In the genomic region with DNA sequence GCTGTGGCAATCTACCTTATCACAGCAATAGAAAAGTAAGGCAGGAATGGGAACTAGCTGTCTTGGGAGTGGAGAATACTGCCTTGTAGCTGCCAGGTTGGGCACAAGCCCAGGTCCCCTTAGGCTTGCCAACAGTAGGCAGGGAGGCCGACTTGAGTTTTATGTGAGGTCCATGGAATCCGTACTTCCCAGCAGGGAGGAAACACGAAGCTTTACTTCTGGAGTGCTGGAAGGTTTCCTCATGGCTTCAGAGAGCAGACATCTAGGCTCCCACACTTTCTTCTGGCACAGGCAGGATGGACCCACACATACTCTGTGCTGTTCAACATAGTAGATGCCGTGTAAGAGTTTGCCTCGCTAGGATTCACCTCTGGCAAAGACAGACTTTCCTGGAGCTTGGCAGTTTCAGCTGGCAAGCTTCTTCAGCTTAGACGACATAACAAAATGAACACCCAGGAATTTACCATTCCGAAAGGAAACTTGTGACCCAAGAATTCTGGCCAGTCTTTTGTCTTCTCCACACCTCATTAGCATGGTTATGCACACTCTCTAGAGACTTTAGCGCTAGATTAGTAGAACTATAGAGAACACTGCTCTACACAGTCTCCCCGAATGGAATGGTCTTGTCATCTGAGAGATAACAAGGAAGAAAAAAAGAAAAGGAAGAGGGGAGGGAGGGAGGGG, we compare ENCODE assay signal across 12 mouse cellular contexts.
A peak's percentile ranks its signal among the peaks of the same experiment; 100 is the strongest.
DNase-seq lines count a peak whose midpoint lies in the region; ATAC-seq lines count a peak whose summit lies in the region.
"Had no signal": no experiment of that assay in that cellular context is flagged by ENCODE, and none has a peak within 500 bp of the region (broad histone marks: within the 10 kb centered on the region; RNA-seq: fewer than 3 reads in every experiment).

No protein-coding gene starts in this region.

- H3K27me3 ChIP-seq in heart, embryonic 10.5 days (ENCODE audit: insufficient read depth, poor library complexity, severe bottlenecking): no peaks in the 10 kb centered on the region
- no peaks in the 10 kb centered on the region for H3K27me3 ChIP-seq in neural tube, embryonic 14.5 days (ENCODE audit: control insufficient read depth, insufficient read depth, low read length)
- H3K27me3 ChIP-seq in limb, embryonic 13.5 days: no peaks in the 10 kb centered on the region
- no peaks in the 10 kb centered on the region for H3K27me3 ChIP-seq in embryonic facial prominence, embryonic 10.5 days (replicated peaks; ENCODE audit: low read depth, poor library complexity, severe bottlenecking)
- H3K27me3 ChIP-seq in heart, embryonic 11.5 days (ENCODE audit: control insufficient read depth, insufficient read depth, low read length): no peaks in the 10 kb centered on the region
- H3K27me3 ChIP-seq: midbrain, embryonic 13.5 days had no signal

- peak; percentile 89 for DNase-seq in heart, adult 11 months
- DNase-seq in heart, embryonic 10.5 days (ENCODE audit: low spot score): no peak
- no peak for DNase-seq in neural tube, embryonic 10.5 days (ENCODE audit: extremely low spot score, low spot score)
- DNase-seq in cerebellum, adult 18-20 months: peak; percentile 42 to 52
- no peak for DNase-seq in embryonic facial prominence, embryonic 10.5 days (ENCODE audit: low spot score)
- DNase-seq: heart, postnatal 36 days; thymus, adult 2 months had no signal

- 83% methylated on average over 9 of the region's 9 CpGs for WGBS in heart, embryonic 10.5 days
- WGBS in neural tube, embryonic 14.5 days: 58% methylated on average over 9 of the region's 9 CpGs
- 77% methylated on average over 9 of the region's 9 CpGs for WGBS in limb, embryonic 13.5 days
- WGBS in embryonic facial prominence, embryonic 10.5 days: 89% methylated on average over 9 of the region's 9 CpGs
- 77% methylated on average over 9 of the region's 9 CpGs for WGBS in heart, embryonic 11.5 days (ENCODE audit: insufficient replicate concordance)

- no peak overlapping the region for H3K4me3 ChIP-seq in heart, embryonic 10.5 days
- H3K4me3 ChIP-seq in neural tube, embryonic 14.5 days (ENCODE audit: low read depth, low read length): no peak overlapping the region
- no peak overlapping the region for H3K4me3 ChIP-seq in limb, embryonic 13.5 days
- no peak overlapping the region for H3K4me3 ChIP-seq in embryonic facial prominence, embryonic 10.5 days
- H3K4me3 ChIP-seq in heart, embryonic 11.5 days (ENCODE audit: low read depth, low read length): no peak overlapping the region
- H3K4me3 ChIP-seq: layer of hippocampus, adult 2 months; midbrain, embryonic 13.5 days had no signal

- H3K9me3 ChIP-seq in heart, embryonic 10.5 days: no peaks in the 10 kb centered on the region
- H3K9me3 ChIP-seq in neural tube, embryonic 14.5 days (ENCODE audit: control insufficient read depth, low read length): no peaks in the 10 kb centered on the region
- peaks cover 8% of the 10 kb centered on the region; the same call in 1 of the 2 replicates for H3K9me3 ChIP-seq in limb, embryonic 13.5 days
- no peaks in the 10 kb centered on the region; the same call in 1 of the 2 replicates for H3K9me3 ChIP-seq in embryonic facial prominence, embryonic 10.5 days
- H3K9me3 ChIP-seq in heart, embryonic 11.5 days (replicated peaks; ENCODE audit: control insufficient read depth, low read length): no peaks in the 10 kb centered on the region
- H3K9me3 ChIP-seq: midbrain, embryonic 13.5 days had no signal

- H3K9ac ChIP-seq in neural tube, embryonic 14.5 days (replicated peaks; ENCODE audit: low read depth, low read length): no peak overlapping the region
- no peak overlapping the region for H3K9ac ChIP-seq in limb, embryonic 13.5 days
- no peak overlapping the region for H3K9ac ChIP-seq in heart, embryonic 11.5 days (ENCODE audit: low read depth, low read length)
- H3K9ac ChIP-seq: midbrain, embryonic 13.5 days had no signal

- H3K27ac ChIP-seq in heart, embryonic 10.5 days: no peak overlapping the region
- no peak overlapping the region for H3K27ac ChIP-seq in neural tube, embryonic 14.5 days (ENCODE audit: low read depth, low read length)
- no peak overlapping the region for H3K27ac ChIP-seq in limb, embryonic 13.5 days
- H3K27ac ChIP-seq in embryonic facial prominence, embryonic 10.5 days (replicated peaks): no peak overlapping the region
- no peak overlapping the region for H3K27ac ChIP-seq in heart, embryonic 11.5 days (ENCODE audit: low read depth, low read length)
- H3K27ac ChIP-seq: layer of hippocampus, adult 2 months; midbrain, embryonic 13.5 days had no signal

- 0 out of 2 replicates have a peak, but pooled peaks cover 6% of the 10 kb centered on the region for H3K36me3 ChIP-seq in heart, embryonic 10.5 days
- no peaks in the 10 kb centered on the region for H3K36me3 ChIP-seq in neural tube, embryonic 14.5 days (ENCODE audit: control insufficient read depth, insufficient read depth, low read length)
- peaks cover 6% of the 10 kb centered on the region for H3K36me3 ChIP-seq in limb, embryonic 13.5 days
- peaks cover 7% of the 10 kb centered on the region; the same call in 1 of the 2 replicates for H3K36me3 ChIP-seq in embryonic facial prominence, embryonic 10.5 days (replicated peaks)
- peaks cover 4% of the 10 kb centered on the region; the same call in 1 of the 2 replicates for H3K36me3 ChIP-seq in heart, embryonic 11.5 days (ENCODE audit: control insufficient read depth, insufficient read depth, low read length)
- H3K36me3 ChIP-seq: midbrain, embryonic 13.5 days had no signal

- ATAC-seq in neural tube, embryonic 14.5 days (ENCODE audit: low read depth): peak; percentile 41; the same call in 1 of the 2 replicates
- peak; percentile 32; the same call in 1 of the 2 replicates for ATAC-seq in limb, embryonic 13.5 days (ENCODE audit: low FRiP score, low read depth)
- ATAC-seq in heart, embryonic 11.5 days (replicated peaks; ENCODE audit: insufficient number of reproducible peaks, low FRiP score, low TSS enrichment): no peak
- ATAC-seq: midbrain, embryonic 13.5 days had no signal

- no peak overlapping the region for H3K4me2 ChIP-seq in neural tube, embryonic 14.5 days (ENCODE audit: low read depth, low read length)
- no peak overlapping the region for H3K4me2 ChIP-seq in limb, embryonic 13.5 days (replicated peaks)
- H3K4me2 ChIP-seq in heart, embryonic 11.5 days: no peak overlapping the region
- H3K4me2 ChIP-seq: midbrain, embryonic 13.5 days had no signal

- no peaks in the 10 kb centered on the region for H3K4me1 ChIP-seq in heart, embryonic 10.5 days
- H3K4me1 ChIP-seq in neural tube, embryonic 14.5 days (ENCODE audit: control insufficient read depth, insufficient read depth, low read length): no peaks in the 10 kb centered on the region
- H3K4me1 ChIP-seq in limb, embryonic 13.5 days: 0 out of 2 replicates have a peak, but pooled peaks cover 4% of the 10 kb centered on the region
- H3K4me1 ChIP-seq in embryonic facial prominence, embryonic 10.5 days: 0 out of 2 replicates have a peak, but pooled peaks cover 6% of the 10 kb centered on the region
- H3K4me1 ChIP-seq in heart, embryonic 11.5 days (ENCODE audit: control insufficient read depth, insufficient read depth, low read length): no peaks in the 10 kb centered on the region
- H3K4me1 ChIP-seq: midbrain, embryonic 13.5 days had no signal

Comparison
In these comparisons a context has a peak if more than half of its experiments do, and no peak if none do; other contexts are left out.
1. DNase-seq: peak in heart, adult 11 months (single experiment) and cerebellum, adult 18-20 months (2 of 2); none in heart, embryonic 10.5 days (single experiment), neural tube, embryonic 10.5 days (single experiment) and embryonic facial prominence, embryonic 10.5 days (single experiment).